Mouse (Mus musculus) ES-Bruce4 (cell line): ENCODE results near the gene Tbc1d2b. TPM values are rescaled to one million over a fixed set of nuclear protein-coding genes. Genes with fewer than 3 reads are reported as not detected.

Experiments
- H3K27ac ChIP-seq: 2 replicates; pipeline ENCODE4 v1.5.1; 2012; ENCODE audit warnings: low read length, inconsistent platforms; ENCODE audit not compliant: insufficient read depth
- H3K27me3 ChIP-seq: 2 replicates; pipeline ENCODE4 v1.6.1; 2012; ENCODE audit warnings: mild to moderate bottlenecking, low read length, inconsistent platforms; ENCODE audit not compliant: control insufficient read depth, poor library complexity, insufficient read depth, severe bottlenecking
- H3K36me3 ChIP-seq: 2 replicates; pipeline ENCODE4 v1.6.1; 2012; ENCODE audit warnings: inconsistent platforms, mild to moderate bottlenecking, low read length, moderate library complexity; ENCODE audit not compliant: control insufficient read depth, poor library complexity, insufficient read depth, severe bottlenecking
- H3K4me1 ChIP-seq: one replicate; pipeline ENCODE4 v1.8.1; 2011; ENCODE audit warnings: low read length; ENCODE audit not compliant: control insufficient read depth, insufficient read depth
- H3K4me3 ChIP-seq: 2 replicates; pipeline ENCODE4 v1.5.1; 2011; ENCODE audit warnings: low read depth, mild to moderate bottlenecking, low read length
- H3K9ac ChIP-seq: 2 replicates; pipeline ENCODE4 v1.6.1; 2012; ENCODE audit warnings: low read depth, mild to moderate bottlenecking, inconsistent platforms; ENCODE audit not compliant: poor library complexity, severe bottlenecking
- H3K9me3 ChIP-seq: replicated peaks from 2 replicates; pipeline ENCODE4 v1.6.1; 2012; ENCODE audit warnings: mild to moderate bottlenecking, low read length, inconsistent platforms; ENCODE audit not compliant: control insufficient read depth, poor library complexity, insufficient read depth, severe bottlenecking
- CTCF ChIP-seq: IDR thresholded peaks from one replicate; pipeline ENCODE4 v1.8.1; 2011; ENCODE audit warnings: low read depth, low read length
- EP300 ChIP-seq: IDR thresholded peaks from 2 replicates; pipeline ENCODE4 v1.6.1; 2011; ENCODE audit warnings: low read depth, low read length; ENCODE audit not compliant: insufficient read depth
- POLR2A ChIP-seq: IDR thresholded peaks from one replicate; pipeline ENCODE4 v1.8.1; 2011; ENCODE audit warnings: low read length; ENCODE audit not compliant: insufficient read depth
- polyA plus RNA-seq: library from polyadenylated mRNA; stranded (reverse); fragments of >200 nt; gene quantifications from 2 replicates; pipeline ENCODE4 v1.2.4, GENCODE M21; 2011; ENCODE audit warnings: low read depth; ENCODE audit not compliant: missing spikeins, insufficient read depth, insufficient read length

Gene Tbc1d2b
- polyA plus RNA-seq, 1 experiment, result 8.5 TPM

DNA sequence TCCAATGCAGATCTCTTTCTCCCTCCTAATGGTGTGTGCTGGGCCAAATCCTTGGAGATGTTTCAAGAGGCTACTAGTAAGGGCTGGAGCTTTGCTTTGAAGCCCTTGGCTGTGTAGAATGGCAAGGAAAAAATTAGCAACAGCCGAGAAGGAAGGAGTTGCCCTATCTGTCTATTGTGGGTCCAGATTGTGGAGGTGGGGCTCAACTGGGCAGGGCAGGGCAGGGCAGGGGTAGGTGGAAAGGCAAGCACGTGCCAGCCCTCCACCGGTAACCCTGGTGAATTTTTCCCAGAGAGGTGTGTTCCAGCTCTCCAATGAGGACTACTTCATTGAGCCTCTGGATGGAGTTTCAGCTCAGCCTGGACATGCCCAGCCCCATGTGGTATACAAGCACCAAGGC lies 97.3 kb downstream of the Tbc1d2b start:
- no peaks in the 10 kb centered on the region for H3K27me3 ChIP-seq
- H3K4me3 ChIP-seq, result no peak overlapping the region
- H3K27ac ChIP-seq, result no peak overlapping the region
- no peaks in the 10 kb centered on the region for H3K36me3 ChIP-seq
- TF ChIP-seq EP300, result no peak
- TF ChIP-seq POLR2A, result no peak
- no peak for TF ChIP-seq CTCF
- H3K9me3 ChIP-seq, result no peaks in the 10 kb centered on the region
- no peak overlapping the region for H3K9ac ChIP-seq
- H3K4me1 ChIP-seq, result no peaks in the 10 kb centered on the region

DNA sequence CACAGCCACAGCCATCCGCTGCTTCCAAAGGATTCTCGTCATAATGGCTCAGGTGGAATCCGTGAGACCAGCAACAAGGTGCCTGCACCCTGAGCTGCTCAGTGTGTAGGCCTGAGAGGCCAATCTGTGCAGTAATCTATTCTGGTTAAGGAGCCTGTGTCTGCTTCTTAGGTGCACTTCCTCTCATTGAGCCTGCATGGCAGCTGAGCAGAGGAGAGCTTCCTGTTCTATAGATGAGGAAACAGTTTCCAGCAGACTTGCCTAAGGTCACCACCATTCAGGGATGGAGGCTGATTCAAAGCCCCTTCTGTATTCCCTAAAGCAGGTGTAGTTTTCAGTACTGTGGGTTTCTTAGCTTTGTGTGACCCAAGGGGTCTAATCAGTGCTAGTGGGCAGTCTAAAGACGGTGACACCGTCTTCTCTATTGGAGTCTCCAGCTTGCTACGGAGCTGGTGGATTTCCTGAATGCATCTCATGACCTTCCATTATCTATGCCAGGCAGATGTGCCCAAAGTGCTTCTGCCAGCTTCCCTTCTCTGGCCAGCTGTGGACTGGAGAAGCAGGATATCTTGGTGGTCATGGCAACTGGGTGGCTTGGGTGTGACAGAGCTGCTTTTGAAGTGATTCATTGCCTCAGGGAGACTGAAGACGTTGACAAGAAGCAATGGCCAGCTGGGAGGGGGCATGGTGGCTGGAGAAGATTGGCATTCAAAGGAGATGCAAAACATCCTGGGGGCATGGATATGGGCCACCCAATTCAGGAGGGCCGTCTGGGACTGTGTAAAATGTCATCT lies 97.9 kb downstream of the Tbc1d2b start:
- Histone ChIP-seq H3K36me3 (no peaks in the 10 kb centered on the region), H3K9me3 (no peaks in the 10 kb centered on the region), H3K4me1 (no peaks in the 10 kb centered on the region), H3K27ac (no peak overlapping the region), H3K9ac (no peak overlapping the region), H3K4me3 (no peak overlapping the region), H3K27me3 (no peaks in the 10 kb centered on the region)
- no peak for TF ChIP-seq CTCF
- TF ChIP-seq EP300, result no peak
- TF ChIP-seq POLR2A, result no peak

DNA sequence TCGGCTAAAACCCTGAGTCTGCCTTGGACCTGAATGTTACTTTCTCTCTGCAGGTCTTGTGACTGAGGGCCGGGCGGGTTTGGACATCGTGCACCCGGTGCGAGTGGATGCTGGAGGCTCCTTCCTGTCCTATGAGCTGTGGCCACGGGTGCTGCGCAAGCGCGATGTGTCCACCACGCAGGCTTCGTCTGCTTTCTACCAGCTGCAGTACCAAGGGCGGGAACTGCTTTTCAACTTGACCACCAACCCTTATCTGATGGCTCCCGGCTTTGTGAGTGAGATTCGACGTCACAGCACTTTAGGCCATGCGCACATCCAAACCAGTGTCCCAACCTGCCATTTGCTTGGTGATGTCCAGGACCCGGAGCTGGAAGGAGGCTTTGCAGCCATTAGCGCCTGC lies 99.2 kb downstream of the Tbc1d2b start:
- no peaks in the 10 kb centered on the region for H3K36me3 ChIP-seq
- no peak for TF ChIP-seq CTCF
- H3K27ac ChIP-seq, result no peak overlapping the region
- H3K9me3 ChIP-seq, result no peaks in the 10 kb centered on the region
- no peak overlapping the region for H3K4me3 ChIP-seq
- no peaks in the 10 kb centered on the region for H3K27me3 ChIP-seq
- no peaks in the 10 kb centered on the region for H3K4me1 ChIP-seq
- H3K9ac ChIP-seq, result no peak overlapping the region

DNA sequence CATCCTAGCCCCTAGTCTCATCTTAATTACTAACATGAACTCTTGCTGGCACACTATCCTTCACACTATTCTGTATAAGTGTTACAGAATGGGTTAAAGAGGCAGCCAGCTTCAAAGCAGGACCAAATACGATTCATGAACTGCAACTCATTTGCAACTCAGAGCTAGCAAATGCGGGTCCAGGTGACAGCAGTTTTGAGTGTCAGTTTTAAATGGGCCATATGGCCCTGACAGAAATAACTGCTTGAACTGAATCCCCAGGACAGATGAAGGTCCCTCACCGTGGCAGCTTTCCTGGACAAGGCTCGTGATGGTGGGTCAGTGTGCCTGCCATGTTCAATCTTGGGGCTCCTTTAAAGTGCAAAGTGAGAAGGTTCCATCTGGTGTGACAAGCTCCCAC lies 100.6 kb downstream of the Tbc1d2b start:
- Histone ChIP-seq H3K36me3 (no peaks in the 10 kb centered on the region), H3K9me3 (no peaks in the 10 kb centered on the region), H3K4me3 (no peak overlapping the region), H3K4me1 (no peaks in the 10 kb centered on the region), H3K27me3 (no peaks in the 10 kb centered on the region), H3K9ac (no peak overlapping the region), H3K27ac (no peak overlapping the region)
- TF ChIP-seq CTCF (no peak), POLR2A (no peak), EP300 (no peak)

DNA sequence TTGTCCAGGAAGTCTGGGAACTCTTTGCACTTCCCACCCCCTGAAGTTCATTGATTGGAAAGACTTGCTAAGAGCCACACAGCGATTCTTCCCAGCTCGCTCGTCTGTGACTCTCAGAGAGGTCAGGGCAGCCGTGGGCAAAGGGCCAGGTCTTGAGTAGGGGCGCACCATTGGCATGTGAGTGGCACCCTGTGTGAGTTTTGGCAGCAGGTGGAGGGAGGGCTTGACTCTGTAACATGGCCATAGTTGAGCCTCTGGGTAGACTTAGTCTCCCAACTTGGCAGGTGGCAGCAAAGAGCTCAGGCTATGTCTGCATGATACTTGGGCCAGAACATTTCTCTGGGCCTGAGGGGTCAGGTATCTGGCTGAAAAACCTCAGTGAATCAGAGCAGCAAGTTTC lies 104.0 kb downstream of the Tbc1d2b start:
- Histone ChIP-seq H3K27ac (no peak overlapping the region), H3K36me3 (no peaks in the 10 kb centered on the region), H3K4me3 (no peak overlapping the region), H3K27me3 (no peaks in the 10 kb centered on the region), H3K9me3 (no peaks in the 10 kb centered on the region), H3K4me1 (no peaks in the 10 kb centered on the region), H3K9ac (no peak overlapping the region)
- no peak for TF ChIP-seq CTCF
- no peak for TF ChIP-seq EP300
- TF ChIP-seq POLR2A, result no peak

DNA sequence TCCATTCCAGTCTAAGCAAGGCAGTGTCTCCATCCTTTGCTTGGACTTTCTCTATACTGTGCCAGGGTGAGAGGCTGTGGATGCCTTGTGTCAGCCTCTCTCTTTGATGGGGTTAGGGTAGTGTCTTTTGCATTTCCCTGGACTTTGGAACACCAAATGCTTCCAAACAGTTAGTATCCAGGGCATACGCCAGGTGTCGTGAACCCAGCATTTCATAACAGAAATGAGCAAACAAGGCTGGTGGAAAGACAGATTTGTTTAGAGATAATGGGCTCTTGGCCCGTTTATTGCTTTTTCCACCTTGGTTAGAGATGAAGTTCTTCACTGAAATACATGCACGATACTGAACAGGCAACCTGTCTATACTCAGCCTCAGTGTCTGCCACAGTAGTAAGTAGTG lies 105.0 kb downstream of the Tbc1d2b start:
- no peaks in the 10 kb centered on the region for H3K4me1 ChIP-seq
- H3K27me3 ChIP-seq, result no peaks in the 10 kb centered on the region
- no peaks in the 10 kb centered on the region for H3K9me3 ChIP-seq
- H3K36me3 ChIP-seq, result no peaks in the 10 kb centered on the region
- H3K9ac ChIP-seq, result no peak overlapping the region
- H3K27ac ChIP-seq, result no peak overlapping the region
- no peak overlapping the region for H3K4me3 ChIP-seq
- TF ChIP-seq EP300 (no peak), CTCF (no peak), POLR2A (no peak)
